Mouse (Mus musculus) liver, adult 2 months (tissue): ENCODE measurements around the gene Elof1.

ENCODE experiments used
- CTCF ChIP-seq: fragments of 200-500 bp; IDR thresholded peaks from 2 replicates; pipeline ENCODE4 v1.5.1; 2011; ENCODE audit warnings: low read depth, low read length, control low read depth
- POLR2A ChIP-seq: fragments of 200-500 bp; IDR thresholded peaks from 2 replicates; pipeline ENCODE4 v1.6.1; 2011; ENCODE audit warnings: low read length, control low read depth; ENCODE audit not compliant: insufficient read depth; ENCODE audit errors: extremely low read depth

DNA sequence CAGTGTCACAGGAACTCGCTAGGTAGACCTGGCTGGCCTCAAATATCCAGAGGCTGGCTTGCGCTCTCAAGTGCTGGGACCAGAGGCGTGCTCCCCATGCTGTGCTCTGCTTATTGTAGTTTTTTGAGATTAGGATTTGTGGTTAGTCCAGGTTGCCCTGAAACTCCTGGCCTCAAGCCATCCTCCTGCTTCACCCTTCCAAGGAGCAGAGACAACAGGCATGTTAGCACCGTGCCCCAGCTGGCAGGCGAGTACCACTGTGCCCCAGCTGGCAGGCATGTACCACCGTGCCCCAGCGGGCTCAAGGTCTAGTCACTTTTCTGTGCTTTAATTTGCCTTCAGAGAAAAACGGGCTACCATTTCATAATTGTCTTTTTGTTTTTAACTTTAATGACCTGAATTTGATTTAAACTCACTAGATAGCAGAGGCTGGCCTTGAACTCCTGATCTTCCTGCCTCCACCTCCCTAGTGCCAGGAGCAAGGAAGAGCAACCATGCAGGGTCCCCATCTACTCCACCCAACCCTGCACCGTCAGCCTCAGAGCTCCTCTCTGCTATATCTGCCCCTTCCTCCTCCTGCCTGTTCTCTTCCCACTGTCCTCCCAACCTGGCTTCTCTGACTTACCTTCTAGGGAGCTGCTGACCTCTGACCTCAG, 18.1 kb upstream of the Elof1 start:
- no peak for TF ChIP-seq CTCF
- no peak for TF ChIP-seq POLR2A
